Mouse (Mus musculus) megakaryocyte, embryonic 14.5 days (primary cell): ENCODE results near the gene Arcn1.

Source experiments
- FLI1 ChIP-seq: IDR thresholded peaks from 2 replicates; pipeline ENCODE4 v1.6.1; 2012; ENCODE audit warnings: low read length, inconsistent platforms, mixed read lengths
- GATA1 ChIP-seq: IDR thresholded peaks from 3 replicates; pipeline ENCODE4 v1.6.1; 2012; ENCODE audit warnings: mixed read lengths, low read length, inconsistent platforms, borderline replicate concordance

GRCm38 (mm10) chr9:44771376-44771775 is 3.7 kb upstream of the Arcn1 start:
- TF ChIP-seq GATA1, result no peak
- TF ChIP-seq FLI1, result no peak
